Mouse (Mus musculus) lung, embryonic 14.5 days (tissue): ENCODE measurements around the gene Txk. TPM values are rescaled to one million over a fixed set of nuclear protein-coding genes. Genes with fewer than 3 reads are reported as not detected.
A peak's percentile ranks its signal among the peaks of the same experiment; 100 is the strongest.

Experiments used
- ATAC-seq: fragments of 200-750 bp; cut with Nextera tagmentation; 2 replicates; pipeline ENCODE4 v1.8.0; 2017; ENCODE audit warnings: mild to moderate bottlenecking, moderate TSS enrichment, moderate library complexity; ENCODE audit not compliant: insufficient read depth
- DNase-seq: peaks from one replicate; pipeline ENCODE4 v3.0.0-alpha.2; 2015
- H3K27ac ChIP-seq: fragments of 300-500 bp; sonication (generic); 2 replicates; pipeline ENCODE4 v1.5.1; 2014; ENCODE audit warnings: low read depth, mild to moderate bottlenecking, moderate library complexity
- H3K27me3 ChIP-seq: fragments of 300-500 bp; sonication (generic); 2 replicates; pipeline ENCODE4 v1.6.1; 2014; ENCODE audit warnings: low read length, control low read depth; ENCODE audit not compliant: insufficient read depth
- H3K36me3 ChIP-seq: fragments of 300-500 bp; sonication (generic); 2 replicates; pipeline ENCODE4 v1.6.1; 2014; ENCODE audit warnings: control low read depth; ENCODE audit not compliant: insufficient read depth
- H3K4me1 ChIP-seq: fragments of 300-500 bp; sonication (generic); 2 replicates; pipeline ENCODE4 v1.6.1; 2014; ENCODE audit warnings: antibody characterized with exemption, control low read depth; ENCODE audit not compliant: insufficient read depth
- H3K4me2 ChIP-seq: fragments of 300-500 bp; sonication (generic); 2 replicates; pipeline ENCODE4 v1.6.1; 2014; ENCODE audit warnings: mild to moderate bottlenecking
- H3K4me3 ChIP-seq: fragments of 300-500 bp; sonication (generic); 2 replicates; pipeline ENCODE4 v1.5.1; 2014; ENCODE audit warnings: low read depth, low read length
- H3K9ac ChIP-seq: fragments of 300-500 bp; sonication (generic); 2 replicates; pipeline ENCODE4 v1.6.1; 2014
- H3K9me3 ChIP-seq: fragments of 300-500 bp; sonication (generic); 2 replicates; pipeline ENCODE4 v1.6.1; 2016; ENCODE audit warnings: low read depth, low read length, control low read depth
- CTCF ChIP-seq: IDR thresholded peaks from 2 replicates; pipeline ENCODE4 v1.5.1; 2016; ENCODE audit warnings: antibody characterized with exemption, low read depth
- WGBS: fragments of 180-500 bp; shearing (Covaris S2); extraction: QIAGEN DNeasy Blood & Tissue Kit; methylation state at CpG from one replicate; pipeline ENCODE4 v1.1.7; 2014; 5-methylcytosine and 5-hydroxymethylcytosine counted together
- polyA plus RNA-seq: library from polyadenylated mRNA; unstranded; fragments of >200 nt; fragmentation: Nextera tagmentation; extraction: Ambion mirVana; gene quantifications from 2 replicates; pipeline ENCODE4 v1.2.1, GENCODE M21; 2014

The Txk gene
- polyA plus RNA-seq, 1 experiment from 2014 or later: not detected

- no peak overlapping the region for H3K9ac ChIP-seq
- no peak overlapping the region for H3K27ac ChIP-seq
- no peak for DNase-seq
- H3K4me3 ChIP-seq: no peak overlapping the region
- no peaks in the 10 kb centered on the region for H3K27me3 ChIP-seq
- WGBS: 79% methylated on average over 5 of the region's 5 CpGs
- ATAC-seq: no peak
- H3K4me2 ChIP-seq: no peak overlapping the region
- H3K4me1 ChIP-seq: no peaks in the 10 kb centered on the region
- H3K36me3 ChIP-seq: no peaks in the 10 kb centered on the region
- H3K9me3 ChIP-seq: no peaks in the 10 kb centered on the region
- TF ChIP-seq CTCF: no peak
These were observed 2.4 kb downstream of the Txk start for GRCm38 (mm10) chr5:72750226-72750625.

- no peak for DNase-seq
- H3K27ac ChIP-seq: no peak overlapping the region
- no peaks in the 10 kb centered on the region for H3K9me3 ChIP-seq
- no peaks in the 10 kb centered on the region for H3K4me1 ChIP-seq
- H3K27me3 ChIP-seq: no peaks in the 10 kb centered on the region
- no peak for TF ChIP-seq CTCF
- ATAC-seq: no peak
- WGBS: 56% methylated on average over 7 of the region's 7 CpGs
- no peak overlapping the region for H3K4me2 ChIP-seq
- no peaks in the 10 kb centered on the region for H3K36me3 ChIP-seq
- H3K4me3 ChIP-seq: no peak overlapping the region
- no peak overlapping the region for H3K9ac ChIP-seq
These were observed 3.8 kb downstream of the Txk start for GRCm38 (mm10) chr5:72748659-72749265.

- 70% methylated on average over 4 of the region's 4 CpGs for WGBS
- Histone ChIP-seq H3K36me3 (no peaks in the 10 kb centered on the region), H3K9ac (no peak overlapping the region), H3K27me3 (no peaks in the 10 kb centered on the region), H3K4me3 (no peak overlapping the region), H3K9me3 (no peaks in the 10 kb centered on the region), H3K27ac (no peak overlapping the region), H3K4me1 (no peaks in the 10 kb centered on the region), H3K4me2 (no peak overlapping the region)
- ATAC-seq (no peak), DNase-seq (no peak)
- TF ChIP-seq CTCF: no peak
These were observed 5.2 kb downstream of the Txk start for GRCm38 (mm10) chr5:72747384-72747783.

GRCm38 (mm10) chr5:72746461-72746860 lies 6.1 kb downstream of the Txk start:
- Histone ChIP-seq H3K9me3 (no peaks in the 10 kb centered on the region), H3K27ac (no peak overlapping the region), H3K4me1 (no peaks in the 10 kb centered on the region), H3K4me3 (no peak overlapping the region), H3K27me3 (no peaks in the 10 kb centered on the region), H3K36me3 (no peaks in the 10 kb centered on the region), H3K4me2 (no peak overlapping the region), H3K9ac (no peak overlapping the region)
- no peak for ATAC-seq
- WGBS: 57% methylated on average over 4 of the region's 4 CpGs
- DNase-seq: no peak
- no peak for TF ChIP-seq CTCF

- Histone ChIP-seq H3K27ac (no peak overlapping the region), H3K4me3 (no peak overlapping the region), H3K36me3 (no peaks in the 10 kb centered on the region), H3K9ac (no peak overlapping the region), H3K4me2 (no peak overlapping the region), H3K9me3 (no peaks in the 10 kb centered on the region), H3K4me1 (no peaks in the 10 kb centered on the region), H3K27me3 (no peaks in the 10 kb centered on the region)
- WGBS: 89% methylated on average over 6 of the region's 6 CpGs
- DNase-seq (no peak), ATAC-seq (no peak)
- no peak for TF ChIP-seq CTCF
These were observed 9.5 kb downstream of the Txk start for GRCm38 (mm10) chr5:72743103-72743502.

GRCm38 (mm10) chr5:72736868-72737267 lies 15.7 kb downstream of the Txk start:
- Histone ChIP-seq H3K4me3 (no peak overlapping the region), H3K9me3 (no peaks in the 10 kb centered on the region), H3K9ac (no peak overlapping the region), H3K4me1 (no peaks in the 10 kb centered on the region), H3K27ac (no peak overlapping the region), H3K36me3 (no peaks in the 10 kb centered on the region), H3K4me2 (no peak overlapping the region), H3K27me3 (no peaks in the 10 kb centered on the region)
- DNase-seq (peak; percentile 32), ATAC-seq (no peak; the same call in 1 of the 2 replicates)
- 25% methylated on average over 7 of the region's 7 CpGs for WGBS
- TF ChIP-seq CTCF: no peak

GRCm38 (mm10) chr5:72736437-72736836 lies 16.1 kb downstream of the Txk start:
- Histone ChIP-seq H3K4me2 (no peak overlapping the region), H3K4me3 (no peak overlapping the region), H3K27ac (no peak overlapping the region), H3K36me3 (no peaks in the 10 kb centered on the region), H3K4me1 (no peaks in the 10 kb centered on the region), H3K27me3 (no peaks in the 10 kb centered on the region), H3K9ac (no peak overlapping the region), H3K9me3 (no peaks in the 10 kb centered on the region)
- no peak for TF ChIP-seq CTCF
- ATAC-seq (no peak), DNase-seq (peak; percentile 6)
- WGBS: 36% methylated on average over 8 of the region's 8 CpGs

GRCm38 (mm10) chr5:72735763-72736162 lies 16.8 kb downstream of the Txk start:
- no peak overlapping the region for H3K4me2 ChIP-seq
- ATAC-seq (no peak), DNase-seq (peak; percentile 20)
- no peak overlapping the region for H3K4me3 ChIP-seq
- H3K9ac ChIP-seq: no peak overlapping the region
- no peaks in the 10 kb centered on the region for H3K4me1 ChIP-seq
- no peak overlapping the region for H3K27ac ChIP-seq
- no peak for TF ChIP-seq CTCF
- H3K36me3 ChIP-seq: no peaks in the 10 kb centered on the region
- no peaks in the 10 kb centered on the region for H3K9me3 ChIP-seq
- H3K27me3 ChIP-seq: no peaks in the 10 kb centered on the region
- 49% methylated on average over 7 of the region's 7 CpGs for WGBS
